Mouse (Mus musculus) liver, embryonic 14.5 days (tissue): ENCODE results near the gene Agr2. TPM values are rescaled to one million over a fixed set of nuclear protein-coding genes. Genes with fewer than 3 reads are reported as not detected.
A peak's percentile ranks its signal among the peaks of the same experiment; 100 is the strongest.

Experiments used
- ATAC-seq: fragments of 200-750 bp; cut with Nextera tagmentation; 2 replicates; pipeline ENCODE4 v1.8.0; 2017; ENCODE audit warnings: moderate number of reproducible peaks, mild to moderate bottlenecking, moderate library complexity; ENCODE audit not compliant: insufficient read depth
- DNase-seq, 3 experiments: peaks; one replicate each; pipeline ENCODE4 v3.0.0-alpha.2; 2012 to 2013; ENCODE audit warnings: low read depth in 3 of 3, low spot score in 3 of 3
- H3K27ac ChIP-seq: fragments of 300-500 bp; sonication (generic); 2 replicates; pipeline ENCODE4 v1.5.1; 2014; ENCODE audit warnings: moderate library complexity, mild to moderate bottlenecking, control low read depth, inconsistent platforms
- H3K27me3 ChIP-seq: fragments of 300-500 bp; sonication (generic); 2 replicates; pipeline ENCODE4 v1.6.1; 2014; ENCODE audit warnings: mild to moderate bottlenecking, low read length, moderate library complexity; ENCODE audit not compliant: control insufficient read depth, insufficient read depth
- H3K36me3 ChIP-seq: fragments of 300-500 bp; sonication (generic); replicated peaks from 2 replicates; pipeline ENCODE4 v1.6.1; 2014; ENCODE audit warnings: low read depth; ENCODE audit not compliant: control insufficient read depth, insufficient read depth
- H3K4me1 ChIP-seq, 2 experiments: fragments of 200-500 bp in 1 of 2; fragments of 300-500 bp in 1 of 2; sonication (generic) in 1 of 2; replicated peaks; 2 replicates each; pipeline ENCODE4 v1.6.1; 2012 to 2014; ENCODE audit warnings: antibody characterized with exemption in 1 of 2, inconsistent platforms in 1 of 2, low read length in 1 of 2; ENCODE audit not compliant: control insufficient read depth in 2 of 2, insufficient read depth in 2 of 2
- H3K4me2 ChIP-seq: fragments of 300-500 bp; sonication (generic); 2 replicates; pipeline ENCODE4 v1.6.1; 2014; ENCODE audit warnings: low read depth, mild to moderate bottlenecking, control low read depth, moderate library complexity
- H3K4me3 ChIP-seq, 2 experiments: fragments of 200-500 bp in 1 of 2; fragments of 300-500 bp in 1 of 2; sonication (generic) in 1 of 2; 2 replicates each; pipeline ENCODE4 v1.5.1; 2012 to 2014; ENCODE audit warnings: low read depth in 2 of 2, low read length in 2 of 2, mild to moderate bottlenecking in 2 of 2, control low read depth in 1 of 2, inconsistent platforms in 1 of 2, moderate library complexity in 1 of 2; ENCODE audit not compliant: insufficient read depth in 1 of 2
- H3K9ac ChIP-seq: fragments of 300-500 bp; sonication (generic); replicated peaks from 2 replicates; pipeline ENCODE4 v1.6.1; 2014; ENCODE audit warnings: mild to moderate bottlenecking, control low read depth, moderate library complexity
- H3K9me3 ChIP-seq: fragments of 300-500 bp; sonication (generic); 2 replicates; pipeline ENCODE4 v1.6.1; 2016; ENCODE audit warnings: low read length, mixed read lengths; ENCODE audit not compliant: control insufficient read depth
- CTCF ChIP-seq: IDR thresholded peaks from 2 replicates; pipeline ENCODE4 v1.5.1; 2016; ENCODE audit warnings: antibody characterized with exemption, low read depth, control low read depth
- EP300 ChIP-seq: IDR thresholded peaks from 2 replicates; pipeline ENCODE4 v1.6.1; 2016; ENCODE audit warnings: antibody characterized with exemption, low read depth
- WGBS: fragments of 180-500 bp; shearing (Covaris S2); extraction: QIAGEN DNeasy Blood & Tissue Kit; methylation state at CpG from one replicate; pipeline ENCODE4 v1.1.7; 2014; ENCODE audit not compliant: insufficient replicate concordance; 5-methylcytosine and 5-hydroxymethylcytosine counted together
- polyA plus RNA-seq, 2 experiments: library from polyadenylated mRNA; depleted of rRNA in 1 of 2; stranded (reverse) in 1 of 2; unstranded in 1 of 2; fragments of >200 nt; fragmentation: Nextera tagmentation in 1 of 2; extraction: Ambion mirVana in 1 of 2; gene quantifications; 2 replicates each; pipeline versions ENCODE4 v1.2.1 to v1.2.3; 2012 to 2014

The Agr2 gene
- polyA plus RNA-seq, 2 experiments: 0.07 TPM; not detected in 1

GRCm38 (mm10) chr12:36030660-36031363 is 38.1 kb downstream of the Agr2 start:
- WGBS: 69% methylated on average over 12 of the region's 12 CpGs
- Histone ChIP-seq H3K36me3 (no peaks in the 10 kb centered on the region), H3K4me3 (no peak overlapping the region), H3K9me3 (no peaks in the 10 kb centered on the region), H3K9ac (no peak overlapping the region), H3K27ac (no peak overlapping the region), H3K4me2 (no peak overlapping the region), H3K4me1 (peaks cover 7 to 10% of the 10 kb centered on the region in 2 experiments; a peak in 2 of 4 replicates), H3K27me3 (no peaks in the 10 kb centered on the region)
- ATAC-seq (peak; percentile 43; the same call in 1 of the 2 replicates), DNase-seq (no peak)
- TF ChIP-seq CTCF: no peak
- no peak for TF ChIP-seq EP300

GRCm38 (mm10) chr12:36032419-36032818 is 39.7 kb downstream of the Agr2 start:
- Histone ChIP-seq H3K4me1 (peaks cover 7 to 10% of the 10 kb centered on the region in 2 experiments; a peak in 2 of 4 replicates), H3K36me3 (no peaks in the 10 kb centered on the region), H3K27ac (no peak overlapping the region), H3K4me2 (no peak overlapping the region), H3K9me3 (no peaks in the 10 kb centered on the region), H3K4me3 (no peak overlapping the region), H3K27me3 (no peaks in the 10 kb centered on the region), H3K9ac (no peak overlapping the region)
- no peak for TF ChIP-seq EP300
- TF ChIP-seq CTCF: no peak
- WGBS: 52% methylated on average over 4 of the region's 4 CpGs
- ATAC-seq: no peak
- DNase-seq: no peak

- DNase-seq: no peak
- peaks cover 6 to 11% of the 10 kb centered on the region in 2 experiments; a peak in 3 of 4 replicates for H3K4me1 ChIP-seq
- TF ChIP-seq CTCF (no peak), EP300 (no peak)
- H3K36me3 ChIP-seq: no peaks in the 10 kb centered on the region
- 72% methylated on average over 6 of the region's 6 CpGs for WGBS
- no peak overlapping the region for H3K4me2 ChIP-seq
- no peaks in the 10 kb centered on the region for H3K9me3 ChIP-seq
- no peak for ATAC-seq
- H3K9ac ChIP-seq: no peak overlapping the region
- H3K4me3 ChIP-seq: no peak overlapping the region
- no peak overlapping the region for H3K27ac ChIP-seq
- H3K27me3 ChIP-seq: no peaks in the 10 kb centered on the region
Observed at GRCm38 (mm10) chr12:36035501-36035900, 42.8 kb downstream of the Agr2 start.

- Histone ChIP-seq H3K4me3 (no peak overlapping the region), H3K4me1 (peaks cover under 1 to 13% of the 10 kb centered on the region in 2 experiments; a peak in 3 of 4 replicates), H3K36me3 (no peaks in the 10 kb centered on the region), H3K9ac (no peak overlapping the region), H3K9me3 (no peaks in the 10 kb centered on the region), H3K4me2 (no peak overlapping the region), H3K27ac (no peak overlapping the region), H3K27me3 (no peaks in the 10 kb centered on the region)
- 78% methylated on average over 7 of the region's 7 CpGs for WGBS
- DNase-seq (no peak), ATAC-seq (no peak)
- TF ChIP-seq EP300 (no peak), CTCF (no peak)
Observed at GRCm38 (mm10) chr12:36036121-36036520, 43.4 kb downstream of the Agr2 start.

GRCm38 (mm10) chr12:36036776-36037175 is 44.1 kb downstream of the Agr2 start:
- Histone ChIP-seq H3K36me3 (no peaks in the 10 kb centered on the region), H3K27me3 (no peaks in the 10 kb centered on the region), H3K9ac (no peak overlapping the region), H3K4me3 (no peak overlapping the region), H3K27ac (no peak overlapping the region), H3K4me2 (no peak overlapping the region), H3K4me1 (peaks cover 0 to 12% of the 10 kb centered on the region in 2 experiments; a peak in 3 of 4 replicates), H3K9me3 (no peaks in the 10 kb centered on the region)
- ATAC-seq (no peak), DNase-seq (no peak)
- TF ChIP-seq CTCF: no peak
- TF ChIP-seq EP300: no peak
- WGBS: 77% methylated on average over 10 of the region's 10 CpGs
